Mouse (Mus musculus) urinary bladder, adult 2 months (tissue): ENCODE results near the gene Meiob. TPM values are rescaled to one million over a fixed set of nuclear protein-coding genes. Genes with fewer than 3 reads are reported as not detected.

Experiments used
- DNase-seq: peaks from one replicate; pipeline ENCODE4 v3.0.0; 2022; ENCODE audit warnings: low spot score
- polyA plus RNA-seq: library from polyadenylated mRNA; depleted of rRNA; stranded (reverse); fragments of >200 nt; gene quantifications from 2 replicates; pipeline ENCODE4 v1.2.3, GENCODE M21; 2012; rRNA removed

Meiob gene
- polyA plus RNA-seq, 1 experiment, result 0.83 TPM

DNA sequence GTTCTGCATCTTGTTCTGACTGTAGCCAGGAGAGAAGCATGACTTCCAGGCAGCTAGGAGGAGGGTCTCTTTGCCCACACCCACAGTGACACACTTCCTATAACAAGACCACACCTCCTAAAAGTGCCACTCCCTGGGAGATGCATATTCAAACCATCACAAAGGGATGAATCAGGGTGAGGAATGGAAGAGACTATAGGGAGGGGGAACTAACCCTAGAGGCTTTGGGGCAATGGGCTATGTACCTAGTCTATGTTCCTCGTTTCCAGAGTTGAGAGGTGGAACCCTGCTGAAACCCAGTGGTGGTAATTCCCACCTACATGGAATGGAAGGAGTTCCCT, 70.3 kb downstream of the Meiob start:
- no peak for DNase-seq

DNA sequence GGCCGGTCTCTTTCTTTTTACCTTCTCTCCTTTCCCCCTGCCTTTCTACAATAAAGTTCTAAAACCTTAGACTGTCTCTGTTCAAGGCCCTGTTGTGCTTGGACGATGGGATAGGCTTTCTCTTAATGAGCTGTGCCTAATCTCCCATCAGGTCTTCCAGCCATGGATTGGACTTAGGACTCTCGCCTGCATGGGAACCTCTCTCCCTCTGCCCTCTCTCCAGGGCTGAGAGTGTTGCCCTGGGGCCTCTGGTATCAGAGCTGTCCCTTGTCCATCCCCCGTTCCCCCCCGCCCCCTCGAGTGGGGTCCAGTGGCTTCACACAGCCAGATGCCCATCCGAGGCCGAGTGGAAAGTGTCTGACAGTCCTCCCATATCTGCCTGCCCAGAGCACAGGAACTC, 70.9 kb downstream of the Meiob start:
- DNase-seq, result no peak

DNA sequence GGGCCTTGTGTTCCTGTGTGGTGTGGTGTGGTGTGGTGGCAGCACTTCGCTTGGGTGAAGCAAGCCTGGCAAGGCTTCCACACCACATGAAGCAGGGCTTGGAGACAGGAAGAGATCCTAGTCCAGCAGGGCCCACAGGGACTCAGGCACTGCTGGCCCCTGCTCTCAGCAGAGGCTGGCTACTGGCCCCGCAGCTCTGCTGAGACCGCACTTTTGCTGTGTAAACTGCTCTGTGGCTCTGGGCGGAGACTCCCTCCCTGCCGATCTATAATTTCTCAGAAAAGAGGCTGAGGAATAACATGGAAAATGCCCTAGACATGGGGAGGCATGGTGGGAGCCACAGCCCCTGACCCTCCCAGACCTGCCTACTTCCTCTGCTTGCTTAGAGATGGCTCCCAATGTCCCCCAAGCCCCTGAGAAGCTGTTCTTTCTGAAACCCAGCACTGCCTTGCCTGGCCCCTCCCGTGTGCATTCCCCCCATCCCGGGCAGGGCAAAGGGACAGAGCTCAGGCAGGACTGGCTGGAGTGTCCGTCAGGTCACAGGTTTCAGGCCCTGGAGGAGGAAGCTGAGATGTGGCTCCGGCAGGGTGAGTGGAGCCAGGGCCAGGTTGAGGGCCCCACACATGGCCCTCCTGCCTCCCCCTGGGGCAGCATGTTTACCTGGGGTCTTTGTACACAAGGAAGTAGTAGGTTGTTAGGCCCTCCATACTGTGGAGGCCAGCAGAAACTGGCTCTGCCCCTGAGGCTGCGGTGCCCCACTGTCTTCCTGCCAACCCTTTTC, 73.4 kb downstream of the Meiob start:
- DNase-seq, result no peak

DNA sequence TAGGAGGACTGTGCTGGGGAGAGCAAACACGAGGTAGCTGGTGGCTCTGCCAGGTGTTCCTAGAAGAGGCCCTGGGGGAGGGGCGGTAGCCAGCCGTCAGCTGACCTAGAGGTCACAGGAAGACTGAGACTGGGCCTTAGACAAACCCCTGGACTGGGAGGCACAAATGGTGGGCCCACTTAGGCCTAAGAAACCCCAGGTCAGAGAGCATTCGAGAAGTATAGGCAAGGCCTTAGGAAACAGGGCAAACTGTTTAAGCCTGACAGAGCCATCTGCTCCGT, 74.0 kb downstream of the Meiob start:
- DNase-seq, result no peak

DNA sequence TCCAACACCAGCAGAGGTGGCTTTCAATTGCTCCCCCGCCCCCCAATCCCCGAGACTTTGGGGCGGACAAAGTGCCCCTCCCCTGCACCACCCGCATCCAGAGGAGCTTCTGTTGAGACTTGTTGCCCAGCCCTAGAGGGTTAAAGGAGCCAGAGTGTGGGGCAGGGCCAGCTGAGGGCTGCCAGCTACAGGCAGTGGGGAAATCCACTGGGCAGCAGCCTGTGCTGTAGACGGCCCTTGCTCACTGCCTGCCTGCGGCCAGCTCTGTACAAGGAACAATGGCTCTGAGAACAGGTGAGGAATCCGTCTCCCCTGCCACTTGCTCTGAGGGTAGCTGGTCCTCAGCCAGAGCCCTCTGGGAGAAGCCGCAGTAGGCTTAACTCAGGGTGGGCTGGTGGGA, 74.4 kb downstream of the Meiob start:
- no peak for DNase-seq

DNA sequence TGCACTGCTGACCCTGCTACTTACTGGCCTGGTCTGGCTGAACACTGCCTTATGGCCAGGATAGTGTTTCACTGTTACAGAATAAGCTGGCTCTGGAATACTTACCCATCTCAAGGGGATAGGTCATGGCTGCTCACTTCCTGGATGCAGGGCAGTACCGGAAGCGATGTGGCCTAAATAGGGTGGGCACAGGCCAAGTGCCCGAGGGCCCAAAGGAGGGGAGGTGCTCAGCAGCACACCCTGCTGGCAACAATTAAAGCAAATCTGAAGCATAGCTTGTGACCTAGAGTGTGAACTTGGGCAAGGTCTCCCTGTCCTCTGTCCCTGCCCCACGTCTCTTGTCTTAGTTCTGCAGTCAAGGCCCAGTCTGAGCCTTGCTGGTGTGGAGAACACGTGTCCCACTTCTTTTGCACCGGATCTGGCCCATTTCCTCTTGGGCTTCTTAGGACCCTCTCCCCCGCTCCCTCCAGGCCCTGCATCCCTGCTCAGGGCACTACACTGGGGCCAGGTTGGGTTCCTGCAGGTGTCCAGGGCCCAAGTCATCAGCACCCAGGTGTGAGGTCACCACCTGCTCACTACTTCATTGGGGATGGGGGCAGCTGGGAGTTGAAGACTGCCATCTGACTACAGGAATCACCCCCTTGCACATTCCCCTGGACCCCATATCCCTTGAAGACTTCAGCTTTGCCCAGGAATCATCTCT, 77.8 kb downstream of the Meiob start:
- DNase-seq, result no peak

DNA sequence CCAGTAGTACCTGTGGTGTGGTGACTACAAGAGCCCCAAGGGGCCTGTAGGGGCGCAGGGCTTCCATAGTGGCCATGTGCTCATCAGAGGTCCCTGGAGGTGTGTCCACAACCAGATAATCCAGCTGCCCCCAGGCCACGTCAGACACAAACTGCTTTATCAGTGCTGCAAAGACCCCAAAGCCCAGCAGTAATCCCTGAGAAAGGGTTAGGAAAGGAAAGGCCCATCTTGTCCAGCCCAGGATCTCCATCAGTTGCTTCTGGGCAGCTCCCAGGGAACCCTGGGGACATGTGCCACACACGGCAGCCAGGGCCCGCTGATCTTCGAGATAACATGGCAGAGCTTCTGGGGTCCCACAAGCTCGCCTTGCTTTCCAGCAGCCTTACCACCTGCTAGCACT, 80.3 kb downstream of the Meiob start:
- DNase-seq, result no peak

DNA sequence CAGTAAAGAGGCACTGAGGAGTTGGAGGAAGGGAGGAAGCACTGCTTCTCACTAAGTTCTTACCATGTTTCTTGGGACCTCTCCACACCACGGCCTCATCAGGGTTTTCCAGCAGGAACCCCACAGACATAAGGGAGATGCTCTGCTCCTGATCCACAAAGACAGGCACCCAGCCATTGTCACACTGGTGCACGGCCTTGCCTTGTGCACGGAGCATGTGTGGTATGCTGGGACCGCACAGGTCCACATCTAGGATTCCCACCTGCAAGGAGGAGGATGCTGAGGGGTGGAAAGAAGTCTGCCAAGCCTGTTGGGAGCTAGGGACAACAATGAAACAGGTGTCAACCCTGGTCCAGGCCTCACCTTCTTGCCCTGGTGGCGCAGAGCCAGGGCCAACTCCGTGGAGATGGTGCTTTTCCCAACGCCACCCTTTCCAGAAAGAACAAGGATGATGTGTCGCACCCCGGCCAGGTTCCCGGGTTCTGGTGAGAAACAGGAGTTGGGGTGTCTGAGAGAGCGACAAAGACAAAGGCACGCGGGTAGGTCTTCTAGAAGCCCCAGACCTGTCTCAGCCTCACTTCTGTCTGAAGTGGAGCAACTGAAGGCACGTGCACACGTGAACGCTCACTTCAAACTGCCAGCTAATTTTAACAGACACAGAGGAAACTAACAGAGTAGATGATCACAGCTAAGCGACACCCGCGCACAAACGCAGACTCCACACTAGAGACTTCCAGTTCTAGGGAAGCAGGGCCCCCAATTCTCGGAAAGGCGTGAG, 81.5 kb downstream of the Meiob start:
- DNase-seq, result no peak

DNA sequence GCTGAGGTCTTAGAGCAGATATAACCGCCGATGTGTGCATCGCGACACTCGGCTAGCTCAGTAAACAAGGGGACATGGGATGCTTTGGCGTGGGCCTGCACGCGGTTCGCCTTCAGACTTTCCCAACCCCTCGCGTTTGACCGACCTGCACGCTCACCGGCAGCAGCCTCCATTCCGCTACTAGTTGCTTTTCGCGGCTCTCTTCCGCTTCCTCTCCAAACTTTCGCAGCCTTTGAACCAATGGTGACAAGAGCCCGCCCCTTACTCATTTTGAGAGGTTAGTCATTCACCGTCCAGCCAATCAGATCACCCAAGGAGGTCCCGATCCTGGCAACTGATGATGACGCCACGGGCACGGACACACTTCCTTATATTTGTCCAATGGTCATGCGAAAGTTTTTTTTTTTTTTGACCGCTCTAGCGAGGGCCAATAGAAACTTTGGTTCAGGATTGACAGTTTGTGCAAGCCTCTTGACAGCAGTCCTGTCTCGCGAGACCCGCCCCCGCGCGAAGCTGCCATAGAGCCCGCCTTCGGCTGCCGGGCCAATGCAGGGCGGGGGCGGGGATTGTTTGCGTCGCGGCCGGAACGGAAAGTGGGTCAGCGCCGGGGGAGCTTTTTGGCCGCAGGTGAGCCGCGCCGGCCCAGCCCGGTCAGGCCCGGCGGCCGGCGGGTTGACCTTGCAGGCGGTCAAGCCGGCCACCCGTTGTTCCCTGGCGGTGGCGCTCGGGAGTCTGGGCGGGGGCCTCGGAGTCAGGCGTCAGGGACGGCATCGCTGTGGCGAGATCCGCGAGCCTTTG, 82.2 kb downstream of the Meiob start, which contains the start of the genes Nubp2 and Spsb3:
TSS of gene Nubp2 (minus strand) at position 216 of the 798 bp plus-strand sequence.
TSS of gene Spsb3 (plus strand) at position 510 of the 798 bp plus-strand sequence.
- peak; percentile 91 for DNase-seq

DNA sequence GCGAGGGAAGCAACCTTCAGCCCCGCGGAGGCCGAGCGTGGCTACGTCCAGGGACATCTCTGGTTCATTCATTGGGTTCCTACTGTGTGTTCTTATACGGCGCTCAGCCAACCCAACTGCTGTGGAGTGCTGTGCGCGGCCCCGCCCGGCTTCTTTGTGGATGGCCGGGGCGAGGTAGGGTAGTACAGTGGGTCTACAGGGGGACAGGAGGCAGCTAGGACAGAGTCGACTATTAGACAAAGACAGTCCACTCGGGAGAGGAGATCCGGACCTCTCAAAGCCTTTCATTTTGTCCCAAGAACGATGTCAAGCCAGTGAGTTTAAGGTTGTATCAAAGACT, 82.8 kb downstream of the Meiob start:
- DNase-seq, result no peak

DNA sequence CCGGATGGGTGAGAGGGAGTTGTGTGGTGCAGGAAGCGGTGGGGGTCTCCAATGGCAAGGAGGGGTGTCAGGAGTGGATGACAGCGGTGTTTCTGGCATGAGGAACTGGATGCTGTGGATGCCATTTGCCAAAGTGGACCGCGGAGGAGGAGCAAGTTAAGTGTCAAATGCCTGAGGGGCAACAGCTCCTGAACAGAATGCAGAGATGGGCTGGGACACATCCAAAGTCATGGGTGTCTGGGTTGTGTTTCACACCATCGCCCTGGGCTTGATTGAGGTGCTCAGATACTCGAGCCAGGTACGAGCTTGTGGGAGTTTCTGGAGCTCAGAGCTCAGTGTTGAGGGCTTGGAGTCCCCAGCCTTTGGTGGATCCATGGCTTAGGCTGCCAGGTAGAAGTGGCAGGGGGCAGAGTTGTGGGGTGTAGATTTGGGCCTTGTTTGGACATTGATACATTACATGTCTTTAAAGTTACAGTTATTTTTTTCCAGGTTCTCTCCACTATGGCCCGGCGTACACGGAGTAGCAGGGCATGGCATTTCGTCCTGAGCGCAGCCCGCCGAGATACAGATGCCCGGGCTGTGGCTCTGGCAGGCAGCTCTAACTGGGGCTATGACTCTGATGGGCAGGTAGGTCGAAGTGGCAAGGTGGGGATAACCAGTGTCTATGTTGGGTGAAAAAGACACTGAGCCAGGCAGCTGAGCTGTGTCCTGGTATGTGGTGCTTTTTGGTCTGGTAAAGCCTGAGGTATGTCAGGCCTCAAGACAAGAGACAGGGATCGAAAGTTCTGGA, 83.4 kb downstream of the Meiob start:
- no peak for DNase-seq

DNA sequence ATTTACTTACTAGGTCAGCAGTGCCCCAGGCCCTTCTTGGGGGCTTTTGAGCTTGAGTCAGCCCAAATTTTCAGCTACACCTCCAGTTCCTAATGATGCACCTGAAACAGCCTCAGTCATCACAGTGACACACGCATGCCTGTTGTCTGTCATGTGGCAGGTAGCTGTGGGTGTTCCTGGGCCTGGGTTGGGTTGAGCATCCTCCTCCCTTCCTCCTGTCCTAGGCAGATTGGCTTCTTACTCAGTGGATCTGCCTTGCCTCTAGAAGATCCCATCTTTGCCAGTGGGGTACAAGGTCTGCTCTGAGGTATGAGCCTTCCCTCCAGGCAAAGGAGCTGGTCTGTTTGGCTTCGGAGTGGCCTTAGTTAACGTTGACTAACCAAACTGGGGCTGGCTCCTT, 84.8 kb downstream of the Meiob start:
- no peak for DNase-seq

Other genes starting within 250 kb of the Meiob start
- gene Tsc2, start 171.7 kb upstream of the Meiob start, polyA plus RNA-seq, result 95.3 and 112 TPM in 2 replicates
- 21.7 and 22.0 TPM in 2 replicates for gene Nthl1, start 171.6 kb upstream of the Meiob start, polyA plus RNA-seq
- gene Slc9a3r2, start 154.0 kb upstream of the Meiob start, polyA plus RNA-seq, result 59.2 and 63.5 TPM in 2 replicates
- 0.62 and 0.80 TPM in 2 replicates for gene Npw, start 145.8 kb upstream of the Meiob start, polyA plus RNA-seq
- 42.9 and 54.2 TPM in 2 replicates for gene Zfp598, start 134.6 kb upstream of the Meiob start, polyA plus RNA-seq
- 0.58 and 0.62 TPM in 2 replicates for gene Syngr3, start 114.3 kb upstream of the Meiob start, polyA plus RNA-seq
- gene Gfer, start 108.1 kb upstream of the Meiob start, polyA plus RNA-seq, result 21.0 and 23.7 TPM in 2 replicates
- gene Noxo1, start 108.1 kb upstream of the Meiob start, polyA plus RNA-seq, result 7.6 and 10.7 TPM in 2 replicates
- 31.4 and 34.8 TPM in 2 replicates for gene Tbl3, start 96.6 kb upstream of the Meiob start, polyA plus RNA-seq
- gene Rnf151, start 86.2 kb upstream of the Meiob start, polyA plus RNA-seq, result 0.18 and 0.30 TPM in 2 replicates
- gene Rps2, start 86.2 kb upstream of the Meiob start, polyA plus RNA-seq, result 1,660 and 1,865 TPM in 2 replicates
- 298 and 302 TPM in 2 replicates for gene Ndufb10, start 79.8 kb upstream of the Meiob start, polyA plus RNA-seq
- 0.19 and 0.29 TPM in 2 replicates for gene Rpl3l, start 76.5 kb upstream of the Meiob start, polyA plus RNA-seq
- 195 and 227 TPM in 2 replicates for gene Msrb1, start 67.6 kb upstream of the Meiob start, polyA plus RNA-seq
- 0.43 and 0.77 TPM in 2 replicates for gene Hs3st6, start 51.3 kb upstream of the Meiob start, polyA plus RNA-seq
- 52.8 and 75.6 TPM in 2 replicates for gene Hagh, start 35.9 kb downstream of the Meiob start, polyA plus RNA-seq
- gene Fahd1, start 46.1 kb downstream of the Meiob start, polyA plus RNA-seq, result 20.5 and 21.0 TPM in 2 replicates
- gene Igfals, start 61.7 kb downstream of the Meiob start, polyA plus RNA-seq, result 0.94 and 1.7 TPM in 2 replicates
- 17.6 and 22.4 TPM in 2 replicates for gene Nubp2, start 82.1 kb downstream of the Meiob start, polyA plus RNA-seq
- gene Spsb3, start 82.4 kb downstream of the Meiob start, polyA plus RNA-seq, result 30.2 and 34.8 TPM in 2 replicates
- 34.7 and 40.0 TPM in 2 replicates for gene Eme2, start 90.8 kb downstream of the Meiob start, polyA plus RNA-seq
- gene Mrps34, start 90.8 kb downstream of the Meiob start, polyA plus RNA-seq, result 75.8 and 85.5 TPM in 2 replicates
- 64.2 and 64.4 TPM in 2 replicates for gene Nme3, start 92.2 kb downstream of the Meiob start, polyA plus RNA-seq
- 86.0 and 88.1 TPM in 2 replicates for gene Mapk8ip3, start 132.7 kb downstream of the Meiob start, polyA plus RNA-seq
- gene Jpt2, start 156.4 kb downstream of the Meiob start, polyA plus RNA-seq, result 17.8 and 22.6 TPM in 2 replicates
- gene Cramp1l, start 211.5 kb downstream of the Meiob start, polyA plus RNA-seq, result 15.7 and 16.0 TPM in 2 replicates
- gene Ift140, start 211.8 kb downstream of the Meiob start, polyA plus RNA-seq, result 11.9 and 12.7 TPM in 2 replicates